16 mouse cellular contexts compared by ENCODE assay signal in the genomic region with DNA sequence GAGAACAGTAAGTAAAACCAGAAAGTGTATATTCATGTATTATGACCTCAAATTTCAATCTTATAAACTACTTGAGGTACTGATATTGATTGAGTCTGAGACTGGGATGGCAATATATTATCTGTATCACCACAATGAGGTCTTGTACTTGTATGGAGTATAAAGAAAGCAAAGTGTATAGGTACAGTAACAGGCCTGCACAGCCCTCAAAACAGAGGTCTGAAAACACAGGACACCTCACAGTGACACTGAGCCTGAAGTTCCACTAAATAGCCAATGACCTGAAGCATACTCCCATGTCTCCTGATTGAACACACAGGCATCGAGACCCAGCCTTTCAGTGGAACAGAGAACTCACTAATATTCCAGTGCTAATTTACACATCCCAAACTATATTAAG.
DNase-seq lines count a peak whose midpoint lies in the region; ATAC-seq and TF ChIP-seq lines count a peak whose summit lies in the region.
"Had no signal": no experiment of that assay in that cellular context is flagged by ENCODE, and none has a peak within 500 bp of the region (broad histone marks: within the 10 kb centered on the region; RNA-seq: fewer than 3 reads in every experiment).

No protein-coding gene starts in this region.

- no peak overlapping the region for H3K4me2 ChIP-seq in hindbrain, embryonic 15.5 days
- H3K4me2 ChIP-seq in lung, postnatal 0 days (replicated peaks; ENCODE audit: low read depth, low read length), result no peak overlapping the region
- H3K4me2 ChIP-seq in neural tube, embryonic 14.5 days (ENCODE audit: low read depth, low read length), result no peak overlapping the region
- H3K4me2 ChIP-seq: embryonic facial prominence, embryonic 12.5 days; limb, embryonic 15.5 days; liver, embryonic 15.5 days had no signal

- H3K27ac ChIP-seq in hindbrain, embryonic 15.5 days (replicated peaks), result peak overlapping the region; percentile 64; the same call in 1 of the 2 replicates
- no peak overlapping the region for H3K27ac ChIP-seq in hindbrain, embryonic 10.5 days
- H3K27ac ChIP-seq in lung, postnatal 0 days (ENCODE audit: low read length), result 0 out of 2 replicates have a peak overlapping the region, but pooled peaks have one; percentile 2
- no peak overlapping the region for H3K27ac ChIP-seq in neural tube, embryonic 14.5 days (ENCODE audit: low read depth, low read length)
- H3K27ac ChIP-seq: embryonic facial prominence, embryonic 12.5 days; limb, embryonic 15.5 days; liver, embryonic 15.5 days had no signal

- TF ChIP-seq EP300 in lung, postnatal 0 days (IDR thresholded peaks at IDR 0.05), result no peak

- 64% methylated on average over 1 of the region's 1 CpGs for WGBS in hindbrain, embryonic 15.5 days
- 89% methylated on average over 1 of the region's 1 CpGs for WGBS in hindbrain, embryonic 10.5 days
- WGBS in lung, postnatal 0 days, result 76% methylated on average over 1 of the region's 1 CpGs
- whole genome bisulfite sequencing in neural tube, embryonic 14.5 days, result 96% methylated on average over 1 of the region's 1 CpGs

- no peak for TF ChIP-seq CTCF in lung, postnatal 0 days (IDR thresholded peaks at IDR 0.05)

- no peak overlapping the region for H3K9ac ChIP-seq in hindbrain, embryonic 15.5 days
- H3K9ac ChIP-seq in lung, postnatal 0 days (replicated peaks; ENCODE audit: low read depth), result no peak overlapping the region
- no peak overlapping the region for H3K9ac ChIP-seq in neural tube, embryonic 14.5 days (replicated peaks; ENCODE audit: low read depth, low read length)
- H3K9ac ChIP-seq: embryonic facial prominence, embryonic 12.5 days; forebrain, postnatal 0 days; limb, embryonic 15.5 days; liver, embryonic 15.5 days had no signal

- intact Hi-C loops in heart, postnatal 25 days (cut with DNase I), result no loop called here
- intact Hi-C loops in left cerebral cortex, postnatal 25 days (cut with DNase I), result no loop called here

- DNase-seq in heart, adult 11 months, result peak; percentile 73
- no peak for DNase-seq in heart, postnatal 25 days (ENCODE audit: low spot score)
- no peak for DNase-seq in hindbrain, embryonic 10.5 days (ENCODE audit: low spot score)
- no peak for DNase-seq in lung, postnatal 0 days (ENCODE audit: low spot score)
- DNase-seq in lung, postnatal 14 days, result no peak
- no peak for DNase-seq in left cerebral cortex, postnatal 25 days (ENCODE audit: low spot score in 2 of 2)
- DNase-seq: thymus, postnatal 14 days had no signal

- peaks cover 19% of the 10 kb centered on the region for H3K4me1 ChIP-seq in hindbrain, embryonic 15.5 days (replicated peaks)
- H3K4me1 ChIP-seq in hindbrain, embryonic 10.5 days (replicated peaks), result peaks cover 19% of the 10 kb centered on the region
- H3K4me1 ChIP-seq in lung, postnatal 0 days (ENCODE audit: insufficient read depth, low read depth, low read length), result peaks cover 6% of the 10 kb centered on the region; the same call in 1 of the 2 replicates
- peaks cover 8% of the 10 kb centered on the region; the same call in 1 of the 2 replicates for H3K4me1 ChIP-seq in neural tube, embryonic 14.5 days (ENCODE audit: control insufficient read depth, insufficient read depth, low read length)
- H3K4me1 ChIP-seq: liver, embryonic 15.5 days had no signal

- H3K36me3 ChIP-seq in hindbrain, embryonic 15.5 days, result no peaks in the 10 kb centered on the region
- H3K36me3 ChIP-seq in hindbrain, embryonic 10.5 days, result no peaks in the 10 kb centered on the region
- H3K36me3 ChIP-seq in lung, postnatal 0 days (ENCODE audit: insufficient read depth, low read length), result no peaks in the 10 kb centered on the region
- H3K36me3 ChIP-seq in neural tube, embryonic 14.5 days (ENCODE audit: control insufficient read depth, insufficient read depth, low read length), result no peaks in the 10 kb centered on the region
- H3K36me3 ChIP-seq: embryonic facial prominence, embryonic 12.5 days; G1E; limb, embryonic 15.5 days; liver, embryonic 15.5 days had no signal

- no peaks in the 10 kb centered on the region for H3K27me3 ChIP-seq in hindbrain, embryonic 15.5 days
- no peaks in the 10 kb centered on the region for H3K27me3 ChIP-seq in hindbrain, embryonic 10.5 days (ENCODE audit: insufficient read depth, poor library complexity, severe bottlenecking)
- no peaks in the 10 kb centered on the region for H3K27me3 ChIP-seq in lung, postnatal 0 days (replicated peaks; ENCODE audit: insufficient read depth, low read length)
- no peaks in the 10 kb centered on the region for H3K27me3 ChIP-seq in neural tube, embryonic 14.5 days (ENCODE audit: control insufficient read depth, insufficient read depth, low read length)
- H3K27me3 ChIP-seq: embryonic facial prominence, embryonic 12.5 days; limb, embryonic 15.5 days; liver, embryonic 15.5 days had no signal

- ATAC-seq in hindbrain, embryonic 15.5 days (ENCODE audit: low FRiP score, low read depth), result 0 out of 2 replicates have a peak, but pooled peaks have one; percentile 27
- ATAC-seq in lung, postnatal 0 days, result no peak
- ATAC-seq in neural tube, embryonic 14.5 days (ENCODE audit: low read depth), result 0 out of 2 replicates have a peak, but pooled peaks have one; percentile 14
- ATAC-seq: activated CD4-positive, CD25-positive, alpha-beta regulatory T cell, adult 4 months had no signal

- H3K9me3 ChIP-seq in hindbrain, embryonic 15.5 days, result no peaks in the 10 kb centered on the region
- H3K9me3 ChIP-seq in hindbrain, embryonic 10.5 days, result no peaks in the 10 kb centered on the region
- H3K9me3 ChIP-seq in lung, postnatal 0 days (ENCODE audit: low read length), result no peaks in the 10 kb centered on the region
- H3K9me3 ChIP-seq in neural tube, embryonic 14.5 days (ENCODE audit: control insufficient read depth, low read length), result no peaks in the 10 kb centered on the region
- H3K9me3 ChIP-seq: embryonic facial prominence, embryonic 12.5 days; G1E; limb, embryonic 15.5 days; liver, embryonic 15.5 days had no signal

- H3K4me3 ChIP-seq in hindbrain, embryonic 15.5 days, result no peak overlapping the region
- no peak overlapping the region for H3K4me3 ChIP-seq in hindbrain, embryonic 10.5 days
- no peak overlapping the region for H3K4me3 ChIP-seq in lung, postnatal 0 days (ENCODE audit: low read depth, low read length)
- no peak overlapping the region for H3K4me3 ChIP-seq in neural tube, embryonic 14.5 days (ENCODE audit: low read depth, low read length)
- H3K4me3 ChIP-seq: embryonic facial prominence, embryonic 12.5 days; erythroblast, embryonic 14.5 days; limb, embryonic 15.5 days; liver, embryonic 15.5 days had no signal

Comparison
In these comparisons a context has a peak if more than half of its experiments do, and no peak if none do; other contexts are left out.
1. H3K27ac ChIP-seq: peak in hindbrain, embryonic 15.5 days (single experiment) and lung, postnatal 0 days (single experiment); none in hindbrain, embryonic 10.5 days (single experiment) and neural tube, embryonic 14.5 days (single experiment).